Mouse (Mus musculus): ENCODE data around the gene Eogt. TPM values are rescaled to one million over a fixed set of nuclear protein-coding genes. Genes with fewer than 3 reads are reported as not detected.

Eogt gene
- total RNA-seq, 2 experiments from 2014 or later = 18.6 to 20.9 TPM

DNA sequence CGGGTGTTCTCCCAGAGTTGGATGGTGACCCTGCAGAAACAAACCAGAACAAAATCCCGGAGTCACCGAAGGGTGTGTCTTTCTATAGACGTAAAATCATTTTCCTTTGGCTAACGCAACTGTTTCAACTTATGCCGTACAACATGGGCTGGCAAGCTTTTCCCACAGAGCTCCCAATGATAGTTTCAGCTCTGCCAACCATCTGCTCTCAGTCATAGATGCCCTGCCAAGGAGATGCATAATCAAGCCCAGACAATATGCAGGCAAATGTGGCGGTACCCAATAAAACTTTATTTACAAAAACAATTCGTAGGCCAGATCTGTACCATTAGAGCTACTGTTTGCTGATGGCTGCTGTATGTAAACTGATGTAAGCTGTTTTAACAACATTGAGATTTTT lies 36.8 kb downstream of the Eogt start:
- no peak for DNase-seq
- intact Hi-C loops (cut with DNase I) = no loop called here

DNA sequence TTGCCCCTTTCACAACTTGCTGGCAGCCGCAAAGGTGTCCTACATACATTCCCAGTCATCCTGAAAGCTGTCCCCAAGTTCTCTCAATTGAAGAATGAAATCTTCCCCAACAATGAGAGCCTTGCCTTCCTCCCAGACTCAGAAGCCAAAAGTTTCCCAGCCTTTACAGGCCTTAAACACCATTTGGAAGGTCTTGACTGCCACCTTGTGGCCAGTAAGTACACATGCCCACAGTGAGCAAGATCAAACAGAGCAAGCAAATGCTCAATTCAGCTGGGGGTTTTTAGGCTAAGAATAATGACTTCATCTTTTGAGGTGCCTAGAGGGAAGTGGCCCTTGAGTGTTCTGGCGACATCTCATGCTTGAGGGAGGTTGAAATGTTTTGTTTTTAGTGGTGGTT lies 42.2 kb downstream of the Eogt start:
- intact Hi-C loops (cut with DNase I) = loop anchor here (5.0 kb wide), 1 partner anchor 79 kb away; no protein-coding TSS in a partner anchor
- peak; percentile 47 to 64 for DNase-seq

DNA sequence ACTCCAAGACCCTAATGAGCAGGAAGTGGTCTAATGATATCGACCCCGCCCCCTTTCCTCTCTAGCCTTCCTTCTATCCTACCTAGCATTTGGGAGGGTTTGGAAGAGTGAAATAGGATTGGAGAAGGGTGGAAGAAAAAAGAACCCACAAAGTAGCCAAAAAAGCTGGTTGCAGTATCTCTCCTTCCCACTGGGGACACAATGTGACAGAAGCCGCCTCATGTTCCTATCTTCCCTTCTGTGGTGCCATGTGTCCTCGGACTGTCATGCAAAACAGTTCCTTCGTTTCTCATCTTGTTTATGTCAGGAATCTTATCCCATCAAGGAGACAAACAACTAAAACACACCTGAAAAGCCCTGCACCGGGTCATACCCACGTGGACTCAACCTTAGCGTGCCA lies 42.9 kb downstream of the Eogt start:
- intact Hi-C loops (cut with DNase I) = loop anchor here (5.0 kb wide), 1 partner anchor 79 kb away; no protein-coding TSS in a partner anchor
- DNase-seq = no peak

DNA sequence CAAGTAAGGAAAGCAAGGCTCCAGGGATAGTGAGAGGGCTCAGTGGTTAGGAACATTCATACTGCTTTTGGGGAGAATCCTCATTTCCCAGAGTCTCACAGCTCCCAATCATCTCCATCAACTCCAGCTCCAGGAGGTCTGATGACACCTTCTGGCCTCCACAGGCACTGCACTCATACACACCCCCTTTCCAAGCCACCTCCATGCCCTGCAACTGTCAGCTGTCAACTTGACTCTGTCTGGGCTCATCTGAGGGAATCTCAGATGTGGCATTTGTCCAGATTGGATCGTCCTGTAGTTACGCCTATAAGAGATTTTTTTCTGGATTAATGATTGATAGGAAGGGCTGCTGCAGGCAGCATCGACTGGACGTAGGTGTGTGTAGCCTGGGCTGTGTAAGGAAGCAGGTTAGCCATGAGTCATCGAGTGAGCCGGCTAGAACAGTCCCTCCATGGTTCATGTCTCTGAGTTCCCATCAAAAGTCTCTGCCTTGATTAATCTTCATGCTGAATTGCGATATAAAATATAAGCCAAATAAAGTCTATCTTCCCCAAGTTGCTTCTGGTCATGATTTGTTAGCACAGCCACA lies 44.6 kb downstream of the Eogt start:
- DNase-seq = no peak
- intact Hi-C loops (cut with DNase I) = no loop called here

DNA sequence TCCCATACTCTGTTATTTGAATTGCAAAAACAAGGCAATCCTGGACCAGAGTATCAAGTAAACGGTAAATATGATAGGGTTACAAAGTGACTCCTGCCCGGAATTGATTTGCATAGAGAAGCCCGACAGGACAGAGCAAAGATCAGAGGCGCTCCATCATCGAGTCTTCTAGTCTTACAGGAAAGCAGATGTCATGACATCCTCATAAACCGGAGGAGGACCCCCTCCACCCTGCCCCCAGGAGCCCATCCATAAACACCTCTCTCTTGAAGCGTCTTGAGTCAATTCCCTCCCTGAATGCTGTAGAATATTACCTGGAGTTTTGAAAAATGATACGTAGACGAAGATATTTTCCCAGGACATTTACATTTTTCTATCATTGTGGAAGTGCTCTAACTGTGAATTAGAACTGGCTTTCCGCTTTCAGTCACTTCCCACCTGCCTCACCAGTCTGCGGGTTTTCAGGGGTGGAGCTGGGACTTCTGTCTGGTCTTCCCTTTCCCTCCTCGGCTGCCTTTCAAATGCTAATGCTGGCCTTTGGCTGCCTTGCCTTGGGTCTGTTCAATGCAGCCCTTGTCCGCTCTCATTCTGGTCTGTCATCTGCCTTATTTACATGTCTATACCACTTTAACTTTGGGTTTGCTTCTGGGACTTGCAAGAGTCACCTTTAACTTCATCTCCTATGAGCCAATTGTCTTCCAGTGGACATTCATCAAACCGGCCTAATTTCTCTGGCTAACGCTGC lies 46.9 kb downstream of the Eogt start:
- no peak for DNase-seq
- intact Hi-C loops (cut with DNase I) = no loop called here

DNA sequence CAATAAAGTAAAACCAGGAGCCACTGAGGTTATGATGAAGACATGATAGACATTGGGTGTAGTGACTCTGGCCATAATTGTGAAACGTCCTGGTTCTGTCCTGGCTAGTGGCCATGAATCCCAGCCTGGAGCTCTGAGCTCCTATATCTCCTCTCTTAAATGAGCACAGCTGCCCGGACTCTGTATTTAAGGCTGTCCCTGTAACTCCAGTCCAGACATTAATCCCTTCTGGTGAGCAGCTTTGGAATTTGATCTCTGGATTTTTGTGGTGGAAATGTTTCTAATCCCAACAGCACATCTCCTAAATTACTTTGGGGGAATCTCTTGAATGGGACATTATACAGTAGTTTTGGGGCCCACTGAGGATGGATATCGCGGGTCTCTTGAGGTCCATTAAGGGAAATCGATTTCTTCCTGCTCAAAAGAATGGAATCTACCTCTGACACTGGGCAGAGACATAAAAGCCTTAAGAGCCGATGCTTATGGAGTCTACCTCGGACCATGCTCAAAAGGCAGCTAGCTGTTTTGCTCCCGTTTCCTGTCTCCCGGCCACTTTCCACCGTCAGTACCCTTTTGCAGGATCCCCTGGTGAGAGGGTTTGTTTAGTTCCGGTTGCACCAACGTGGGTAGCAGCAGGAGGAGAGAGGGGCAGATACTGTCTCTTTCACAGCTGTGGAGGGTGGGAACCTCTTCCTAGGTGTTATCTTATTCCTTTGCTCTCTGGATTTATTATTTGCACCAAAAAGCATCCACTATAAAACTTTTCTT lies 47.6 kb downstream of the Eogt start:
- intact Hi-C loops (cut with DNase I) = no loop called here
- no peak for DNase-seq

DNA sequence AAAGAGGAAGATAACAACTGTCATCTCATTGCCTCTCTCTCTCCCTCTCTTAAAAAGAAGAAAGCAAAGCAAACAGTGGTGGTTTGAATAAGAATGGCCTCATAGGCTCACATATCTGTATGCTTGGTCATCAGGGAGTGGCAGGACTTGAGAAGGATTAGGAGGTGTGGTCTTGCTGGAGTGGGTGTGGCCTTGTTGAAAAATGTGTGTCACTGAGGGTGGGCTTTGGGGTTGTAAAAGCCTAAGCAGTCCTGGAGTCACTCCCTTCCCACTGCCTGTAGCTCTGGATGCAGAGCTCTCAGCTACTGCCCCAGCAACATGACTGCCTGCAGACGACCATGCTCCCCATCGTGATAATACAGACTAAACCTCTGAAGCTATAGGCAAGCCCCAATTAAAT lies 66.6 kb downstream of the Eogt start:
- no peak for DNase-seq
- intact Hi-C loops (cut with DNase I) = no loop called here

DNA sequence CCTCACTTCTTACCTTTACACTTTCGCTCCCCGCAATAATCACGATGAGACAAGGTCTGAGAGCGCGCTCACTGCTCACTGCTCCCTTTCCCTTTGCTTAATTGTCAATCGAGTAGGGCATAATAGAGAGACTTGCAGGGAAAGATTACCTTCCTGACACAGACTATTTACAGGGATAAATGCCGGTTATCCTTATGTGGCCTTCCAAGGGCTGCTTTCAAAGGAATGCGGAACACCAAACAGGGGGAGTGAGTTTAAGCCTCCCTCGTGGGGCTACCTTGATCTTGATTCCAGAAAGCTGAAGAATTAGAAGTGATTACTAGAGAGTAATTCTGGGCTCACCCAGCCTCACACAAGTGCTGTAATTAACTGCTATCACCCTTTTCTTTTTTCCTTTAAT lies 69.0 kb downstream of the Eogt start:
- intact Hi-C loops (cut with DNase I) = no loop called here
- no peak for DNase-seq

DNA sequence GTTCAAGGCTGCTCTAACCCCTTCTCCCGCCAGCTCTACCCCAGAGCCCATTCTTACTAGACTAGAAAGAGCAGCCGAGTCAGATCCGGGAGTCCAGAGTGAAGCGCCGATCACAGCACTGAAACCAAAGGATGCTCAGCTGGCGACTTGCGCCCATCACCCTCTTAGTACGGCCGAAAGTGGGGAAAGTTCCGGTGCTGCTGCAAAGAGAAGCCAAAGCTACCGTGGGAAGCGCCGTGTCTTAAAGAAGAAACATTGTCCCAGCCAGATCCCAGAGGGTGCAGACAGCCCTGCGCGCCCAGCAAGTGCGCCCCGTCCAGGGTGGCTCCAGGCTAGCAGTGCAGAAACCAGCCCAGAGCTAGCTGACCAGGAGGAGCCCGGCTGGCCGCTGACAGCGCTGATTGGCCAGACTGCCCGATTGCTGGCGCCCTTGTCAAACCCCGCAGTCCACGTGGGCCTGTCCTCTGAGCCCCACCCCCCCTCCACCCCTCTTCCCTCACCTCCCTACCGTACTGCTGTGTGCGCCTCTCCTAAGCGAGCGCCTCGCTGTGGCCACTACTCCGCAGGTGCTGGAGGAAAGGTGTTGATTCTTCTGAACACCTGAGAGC lies 88.8 kb downstream of the Eogt start, which contains the start of gene Fam19a4:
Gene Fam19a4 (minus strand): TSS at position 340 of the 608 bp plus-strand sequence.
- peak; percentile 12 for DNase-seq
- intact Hi-C loops (cut with DNase I) = no loop called here

Other genes with a start within 250 kb of the Eogt start
- gene Fam19a4, start 88.8 kb downstream of the Eogt start, total RNA-seq (2021) = not detected
- 10 to 100 TPM; 34.3 to 36.3 TPM for gene Tmf1, start 29.9 kb upstream of the Eogt start, total RNA-seq (2021)
- 10 to 100 TPM; 74.8 to 75.1 TPM for gene Uba3, start 56.5 kb upstream of the Eogt start, total RNA-seq (2021)
- 100 to 1,000 TPM in 1 of 2 experiments, 10 to 100 TPM in 1; 98.4 to 107 TPM for gene Arl6ip5, start 61.5 kb upstream of the Eogt start, total RNA-seq (2021)
- gene Lmod3, start 103.6 kb upstream of the Eogt start, total RNA-seq (2021) = 10 to 100 TPM; 45.8 to 66.3 TPM